Mouse (Mus musculus) naive thymus-derived CD4-positive, alpha-beta T cell, adult 5 months (primary cell): Measurements from ENCODE around the gene Evx2. TPM values are rescaled to one million over a fixed set of nuclear protein-coding genes. Genes with fewer than 3 reads are reported as not detected.

Experiments used
- polyA plus RNA-seq: library from polyadenylated mRNA; unstranded; fragments of 100-300 nt; shearing (Covaris generic); gene quantifications from one replicate; pipeline ENCODE4 v1.2.1, GENCODE M21; 2017

The Evx2 gene
- not detected for polyA plus RNA-seq

GRCm38 (mm10) chr2:74659507-74660005 is at the start of gene Evx2:
Gene Evx2, minus strand, starts transcription at chr2:74659557.

GRCm38 (mm10) chr2:74704393-74704998 is 45.1 kb upstream of the Evx2 start, which contains the start of gene Hoxd8:
Gene Hoxd8, plus strand, starts transcription at chr2:74704615.

GRCm38 (mm10) chr2:74697567-74698121 is 38.3 kb upstream of the Evx2 start, which contains the start of gene Hoxd9:
Gene Hoxd9, plus strand, starts transcription at chr2:74697727.

GRCm38 (mm10) chr2:74691022-74691951 is 31.9 kb upstream of the Evx2 start, which contains the start of gene Hoxd10:
Gene Hoxd10, plus strand, starts transcription at chr2:74691924.

GRCm38 (mm10) chr2:74678891-74679595 is 19.7 kb upstream of the Evx2 start, which contains the start of gene Hoxd11:
Gene Hoxd11, plus strand, starts transcription at chr2:74679557.

GRCm38 (mm10) chr2:74674881-74675665 is 15.7 kb upstream of the Evx2 start, which contains the start of gene Hoxd12:
Gene Hoxd12, plus strand, starts transcription at chr2:74675013.

GRCm38 (mm10) chr2:74667842-74668357 is 8.5 kb upstream of the Evx2 start, which contains the start of gene Hoxd13:
Gene Hoxd13, plus strand, starts transcription at chr2:74668310.

Other genes starting within 250 kb of the Evx2 start
- gene Lnpk, start 80.1 kb downstream of the Evx2 start, polyA plus RNA-seq: 28.0 TPM
- not detected for gene Hoxd13, start 8.8 kb upstream of the Evx2 start, polyA plus RNA-seq
- not detected for gene Hoxd12, start 15.5 kb upstream of the Evx2 start, polyA plus RNA-seq
- not detected for gene Hoxd11, start 20.0 kb upstream of the Evx2 start, polyA plus RNA-seq
- not detected for gene Hoxd10, start 32.4 kb upstream of the Evx2 start, polyA plus RNA-seq
- gene Hoxd9, start 38.2 kb upstream of the Evx2 start, polyA plus RNA-seq: not detected
- gene Hoxd8, start 45.1 kb upstream of the Evx2 start, polyA plus RNA-seq: not detected
- gene Hoxd3, start 52.4 kb upstream of the Evx2 start, polyA plus RNA-seq: not detected
- gene Hoxd4, start 52.4 kb upstream of the Evx2 start, polyA plus RNA-seq: not detected
- gene Gm28230, start 67.2 kb upstream of the Evx2 start, polyA plus RNA-seq: not detected
- gene Hoxd1, start 103.4 kb upstream of the Evx2 start, polyA plus RNA-seq: not detected
- gene Mtx2, start 166.2 kb upstream of the Evx2 start, polyA plus RNA-seq: 44.7 TPM